Mouse (Mus musculus): ENCODE results near the gene Wnt1. TPM values are rescaled to one million over a fixed set of nuclear protein-coding genes. Genes with fewer than 3 reads are reported as not detected.

Wnt1 gene
- polyA plus RNA-seq, 1 experiment from 2014 or later, result not detected

GRCm38 (mm10) chr15:98832161-98833058 lies 42.8 kb downstream of the Wnt1 start:
- H3K4me3 ChIP-seq (ENCODE audit: low read depth, low read length), result no peak overlapping the region
- peak overlapping the region; percentile 99 for H3K27ac ChIP-seq (ENCODE audit: low read depth, low read length)
- 42% methylated on average over 12 of the region's 12 CpGs for WGBS (ENCODE audit: insufficient replicate concordance)
- peak overlapping the region; percentile 24; the same call in 1 of the 2 replicates for H3K9ac ChIP-seq (ENCODE audit: low read depth, low read length)
- no peaks in the 10 kb centered on the region for H3K27me3 ChIP-seq (ENCODE audit: control insufficient read depth, insufficient read depth, low read length)
- peak overlapping the region; percentile 70 for H3K4me2 ChIP-seq
- H3K36me3 ChIP-seq (ENCODE audit: control insufficient read depth, insufficient read depth, low read length), result peaks cover 41% of the 10 kb centered on the region
- peaks cover 33% of the 10 kb centered on the region for H3K4me1 ChIP-seq (ENCODE audit: control insufficient read depth, insufficient read depth, low read length)
- H3K9me3 ChIP-seq (replicated peaks; ENCODE audit: control insufficient read depth, low read length), result no peaks in the 10 kb centered on the region
- 0 out of 2 replicates have a peak, but pooled peaks have one; percentile 7 for ATAC-seq (replicated peaks; ENCODE audit: insufficient number of reproducible peaks, low FRiP score, low TSS enrichment)

- H3K36me3 ChIP-seq (ENCODE audit: control insufficient read depth, insufficient read depth, low read length), result peaks cover 41% of the 10 kb centered on the region
- no peak for ATAC-seq (replicated peaks; ENCODE audit: insufficient number of reproducible peaks, low FRiP score, low TSS enrichment)
- H3K4me3 ChIP-seq (ENCODE audit: low read depth, low read length), result no peak overlapping the region
- H3K27me3 ChIP-seq (ENCODE audit: control insufficient read depth, insufficient read depth, low read length), result no peaks in the 10 kb centered on the region
- WGBS (ENCODE audit: insufficient replicate concordance), result 82% methylated on average over 11 of the region's 11 CpGs
- no peak overlapping the region for H3K9ac ChIP-seq (ENCODE audit: low read depth, low read length)
- no peaks in the 10 kb centered on the region for H3K9me3 ChIP-seq (replicated peaks; ENCODE audit: control insufficient read depth, low read length)
- no peak overlapping the region for H3K4me2 ChIP-seq
- H3K27ac ChIP-seq (ENCODE audit: low read depth, low read length), result no peak overlapping the region
- peaks cover 27% of the 10 kb centered on the region for H3K4me1 ChIP-seq (ENCODE audit: control insufficient read depth, insufficient read depth, low read length)
Measured at GRCm38 (mm10) chr15:98833281-98833680, 43.6 kb downstream of the Wnt1 start.

GRCm38 (mm10) chr15:98834059-98834458 lies 44.4 kb downstream of the Wnt1 start:
- 87% methylated on average over 13 of the region's 13 CpGs for WGBS (ENCODE audit: insufficient replicate concordance)
- peaks cover 46% of the 10 kb centered on the region for H3K36me3 ChIP-seq (ENCODE audit: control insufficient read depth, insufficient read depth, low read length)
- H3K4me3 ChIP-seq (ENCODE audit: low read depth, low read length), result no peak overlapping the region
- ATAC-seq (replicated peaks; ENCODE audit: insufficient number of reproducible peaks, low FRiP score, low TSS enrichment), result no peak
- H3K27ac ChIP-seq (ENCODE audit: low read depth, low read length), result no peak overlapping the region
- no peak overlapping the region for H3K9ac ChIP-seq (ENCODE audit: low read depth, low read length)
- no peaks in the 10 kb centered on the region for H3K9me3 ChIP-seq (replicated peaks; ENCODE audit: control insufficient read depth, low read length)
- H3K27me3 ChIP-seq (ENCODE audit: control insufficient read depth, insufficient read depth, low read length), result no peaks in the 10 kb centered on the region
- no peak overlapping the region for H3K4me2 ChIP-seq
- peaks cover 27% of the 10 kb centered on the region for H3K4me1 ChIP-seq (ENCODE audit: control insufficient read depth, insufficient read depth, low read length)

GRCm38 (mm10) chr15:98835291-98835690 lies 45.6 kb downstream of the Wnt1 start:
- H3K4me3 ChIP-seq (ENCODE audit: low read depth, low read length), result no peak overlapping the region
- H3K9ac ChIP-seq (ENCODE audit: low read depth, low read length), result no peak overlapping the region
- no peak overlapping the region for H3K4me2 ChIP-seq
- H3K27ac ChIP-seq (ENCODE audit: low read depth, low read length), result 0 out of 2 replicates have a peak overlapping the region, but pooled peaks have one; percentile 15
- H3K4me1 ChIP-seq (ENCODE audit: control insufficient read depth, insufficient read depth, low read length), result peaks cover 22% of the 10 kb centered on the region
- no peak for ATAC-seq (replicated peaks; ENCODE audit: insufficient number of reproducible peaks, low FRiP score, low TSS enrichment)
- WGBS (ENCODE audit: insufficient replicate concordance), result 77% methylated on average over 14 of the region's 14 CpGs
- no peaks in the 10 kb centered on the region for H3K9me3 ChIP-seq (replicated peaks; ENCODE audit: control insufficient read depth, low read length)
- no peaks in the 10 kb centered on the region for H3K27me3 ChIP-seq (ENCODE audit: control insufficient read depth, insufficient read depth, low read length)
- H3K36me3 ChIP-seq (ENCODE audit: control insufficient read depth, insufficient read depth, low read length), result peaks cover 53% of the 10 kb centered on the region

GRCm38 (mm10) chr15:98837006-98837742 lies 47.5 kb downstream of the Wnt1 start:
- no peaks in the 10 kb centered on the region for H3K27me3 ChIP-seq (ENCODE audit: control insufficient read depth, insufficient read depth, low read length)
- no peak overlapping the region for H3K27ac ChIP-seq (ENCODE audit: low read depth, low read length)
- no peak for ATAC-seq (replicated peaks; ENCODE audit: insufficient number of reproducible peaks, low FRiP score, low TSS enrichment)
- no peak overlapping the region for H3K4me3 ChIP-seq (ENCODE audit: low read depth, low read length)
- 87% methylated on average over 21 of the region's 21 CpGs for WGBS (ENCODE audit: insufficient replicate concordance)
- H3K4me2 ChIP-seq, result no peak overlapping the region
- no peaks in the 10 kb centered on the region for H3K9me3 ChIP-seq (replicated peaks; ENCODE audit: control insufficient read depth, low read length)
- H3K4me1 ChIP-seq (ENCODE audit: control insufficient read depth, insufficient read depth, low read length), result peaks cover 16% of the 10 kb centered on the region
- H3K36me3 ChIP-seq (ENCODE audit: control insufficient read depth, insufficient read depth, low read length), result peaks cover 70% of the 10 kb centered on the region
- H3K9ac ChIP-seq (ENCODE audit: low read depth, low read length), result no peak overlapping the region

GRCm38 (mm10) chr15:98837743-98838103 lies 48.1 kb downstream of the Wnt1 start:
- Histone ChIP-seq H3K9ac (ENCODE audit: low read depth, low read length) (no peak overlapping the region), H3K4me2 (no peak overlapping the region), H3K4me1 (ENCODE audit: control insufficient read depth, insufficient read depth, low read length) (peaks cover 13% of the 10 kb centered on the region), H3K27ac (ENCODE audit: low read depth, low read length) (no peak overlapping the region), H3K4me3 (ENCODE audit: low read depth, low read length) (no peak overlapping the region), H3K36me3 (ENCODE audit: control insufficient read depth, insufficient read depth, low read length) (peaks cover 70% of the 10 kb centered on the region), H3K27me3 (ENCODE audit: control insufficient read depth, insufficient read depth, low read length) (no peaks in the 10 kb centered on the region), H3K9me3 (replicated peaks; ENCODE audit: control insufficient read depth, low read length) (no peaks in the 10 kb centered on the region)
- WGBS (ENCODE audit: insufficient replicate concordance), result 69% methylated on average over 4 of the region's 4 CpGs
- no peak for ATAC-seq (replicated peaks; ENCODE audit: insufficient number of reproducible peaks, low FRiP score, low TSS enrichment)

- ATAC-seq (replicated peaks; ENCODE audit: insufficient number of reproducible peaks, low FRiP score, low TSS enrichment), result no peak
- peaks cover 68% of the 10 kb centered on the region for H3K36me3 ChIP-seq (ENCODE audit: control insufficient read depth, insufficient read depth, low read length)
- H3K4me3 ChIP-seq (ENCODE audit: low read depth, low read length), result no peak overlapping the region
- H3K4me1 ChIP-seq (ENCODE audit: control insufficient read depth, insufficient read depth, low read length), result peaks cover 8% of the 10 kb centered on the region
- 96% methylated on average over 14 of the region's 14 CpGs for WGBS (ENCODE audit: insufficient replicate concordance)
- H3K9ac ChIP-seq (ENCODE audit: low read depth, low read length), result no peak overlapping the region
- H3K4me2 ChIP-seq, result no peak overlapping the region
- H3K9me3 ChIP-seq (replicated peaks; ENCODE audit: control insufficient read depth, low read length), result no peaks in the 10 kb centered on the region
- no peak overlapping the region for H3K27ac ChIP-seq (ENCODE audit: low read depth, low read length)
- H3K27me3 ChIP-seq (ENCODE audit: control insufficient read depth, insufficient read depth, low read length), result no peaks in the 10 kb centered on the region
Measured at GRCm38 (mm10) chr15:98839161-98839560, 49.5 kb downstream of the Wnt1 start.

GRCm38 (mm10) chr15:98839671-98840585 lies 50.3 kb downstream of the Wnt1 start:
- 92% methylated on average over 30 of the region's 30 CpGs for WGBS (ENCODE audit: insufficient replicate concordance)
- no peaks in the 10 kb centered on the region for H3K9me3 ChIP-seq (replicated peaks; ENCODE audit: control insufficient read depth, low read length)
- peaks cover 8% of the 10 kb centered on the region for H3K4me1 ChIP-seq (ENCODE audit: control insufficient read depth, insufficient read depth, low read length)
- no peak overlapping the region for H3K27ac ChIP-seq (ENCODE audit: low read depth, low read length)
- ATAC-seq (replicated peaks; ENCODE audit: insufficient number of reproducible peaks, low FRiP score, low TSS enrichment), result no peak
- peaks cover 68% of the 10 kb centered on the region for H3K36me3 ChIP-seq (ENCODE audit: control insufficient read depth, insufficient read depth, low read length)
- no peaks in the 10 kb centered on the region for H3K27me3 ChIP-seq (ENCODE audit: control insufficient read depth, insufficient read depth, low read length)
- no peak overlapping the region for H3K4me2 ChIP-seq
- no peak overlapping the region for H3K9ac ChIP-seq (ENCODE audit: low read depth, low read length)
- no peak overlapping the region for H3K4me3 ChIP-seq (ENCODE audit: low read depth, low read length)
